Mouse (Mus musculus): ENCODE data around the gene Usp34. TPM values are rescaled to one million over a fixed set of nuclear protein-coding genes. Genes with fewer than 3 reads are reported as not detected.

Usp34 gene
- polyA plus RNA-seq, 1 experiment from 2014 or later = 40.4 TPM

GRCm38 (mm10) chr11:23364348-23364747 lies 57.7 kb downstream of the Usp34 start:
- no peak overlapping the region for H3K27ac ChIP-seq (replicated peaks; ENCODE audit: low read depth, low read length)
- H3K4me3 ChIP-seq (ENCODE audit: low read depth, low read length) = no peak overlapping the region
- H3K9me3 ChIP-seq (replicated peaks; ENCODE audit: control insufficient read depth, low read length) = no peaks in the 10 kb centered on the region
- H3K4me1 ChIP-seq (ENCODE audit: control insufficient read depth, insufficient read depth, low read length) = no peaks in the 10 kb centered on the region
- H3K9ac ChIP-seq (replicated peaks; ENCODE audit: low read length) = no peak overlapping the region
- peaks cover 6% of the 10 kb centered on the region; the same call in 1 of the 2 replicates for H3K36me3 ChIP-seq (replicated peaks; ENCODE audit: control insufficient read depth, insufficient read depth, low read depth, low read length)
- ATAC-seq (replicated peaks; ENCODE audit: insufficient number of reproducible peaks, low FRiP score, low TSS enrichment, low read depth) = no peak
- no peaks in the 10 kb centered on the region for H3K27me3 ChIP-seq (ENCODE audit: control insufficient read depth, insufficient read depth, low read length)
- H3K4me2 ChIP-seq (ENCODE audit: low read depth, low read length) = no peak overlapping the region
- DNase-seq (ENCODE audit: low spot score) = no peak
- 89% methylated on average over 3 of the region's 3 CpGs for WGBS

- no peak for DNase-seq (ENCODE audit: low spot score)
- Histone ChIP-seq H3K27ac (replicated peaks; ENCODE audit: low read depth, low read length) (no peak overlapping the region), H3K4me1 (ENCODE audit: control insufficient read depth, insufficient read depth, low read length) (no peaks in the 10 kb centered on the region), H3K4me3 (ENCODE audit: low read depth, low read length) (no peak overlapping the region), H3K9ac (replicated peaks; ENCODE audit: low read length) (no peak overlapping the region), H3K9me3 (replicated peaks; ENCODE audit: control insufficient read depth, low read length) (no peaks in the 10 kb centered on the region), H3K4me2 (ENCODE audit: low read depth, low read length) (no peak overlapping the region), H3K36me3 (replicated peaks; ENCODE audit: control insufficient read depth, insufficient read depth, low read depth, low read length) (0 out of 2 replicates have a peak, but pooled peaks cover 2% of the 10 kb centered on the region), H3K27me3 (ENCODE audit: control insufficient read depth, insufficient read depth, low read length) (no peaks in the 10 kb centered on the region)
- no peak for ATAC-seq (replicated peaks; ENCODE audit: insufficient number of reproducible peaks, low FRiP score, low TSS enrichment, low read depth)
- WGBS = 83% methylated on average over 4 of the region's 4 CpGs
Observed at GRCm38 (mm10) chr11:23372032-23372431, 65.3 kb downstream of the Usp34 start.

- no peak overlapping the region for H3K9ac ChIP-seq (replicated peaks; ENCODE audit: low read length)
- no peak for ATAC-seq (replicated peaks; ENCODE audit: insufficient number of reproducible peaks, low FRiP score, low TSS enrichment, low read depth)
- no peak for DNase-seq (ENCODE audit: low spot score)
- H3K27me3 ChIP-seq (ENCODE audit: control insufficient read depth, insufficient read depth, low read length) = no peaks in the 10 kb centered on the region
- no peaks in the 10 kb centered on the region for H3K9me3 ChIP-seq (replicated peaks; ENCODE audit: control insufficient read depth, low read length)
- H3K4me2 ChIP-seq (ENCODE audit: low read depth, low read length) = no peak overlapping the region
- H3K4me1 ChIP-seq (ENCODE audit: control insufficient read depth, insufficient read depth, low read length) = no peaks in the 10 kb centered on the region
- H3K27ac ChIP-seq (replicated peaks; ENCODE audit: low read depth, low read length) = no peak overlapping the region
- no peak overlapping the region for H3K4me3 ChIP-seq (ENCODE audit: low read depth, low read length)
- 0 out of 2 replicates have a peak, but pooled peaks cover 2% of the 10 kb centered on the region for H3K36me3 ChIP-seq (replicated peaks; ENCODE audit: control insufficient read depth, insufficient read depth, low read depth, low read length)
Observed at GRCm38 (mm10) chr11:23372490-23372889, 65.8 kb downstream of the Usp34 start.

GRCm38 (mm10) chr11:23380055-23380454 lies 73.4 kb downstream of the Usp34 start:
- peaks cover 2% of the 10 kb centered on the region for H3K36me3 ChIP-seq (replicated peaks; ENCODE audit: control insufficient read depth, insufficient read depth, low read depth, low read length)
- 92% methylated on average over 2 of the region's 2 CpGs for WGBS
- no peak for ATAC-seq (replicated peaks; ENCODE audit: insufficient number of reproducible peaks, low FRiP score, low TSS enrichment, low read depth)

GRCm38 (mm10) chr11:23380595-23380994 lies 73.9 kb downstream of the Usp34 start:
- Histone ChIP-seq H3K9ac (replicated peaks; ENCODE audit: low read length) (no peak overlapping the region), H3K36me3 (replicated peaks; ENCODE audit: control insufficient read depth, insufficient read depth, low read depth, low read length) (peaks cover 2% of the 10 kb centered on the region), H3K9me3 (replicated peaks; ENCODE audit: control insufficient read depth, low read length) (no peaks in the 10 kb centered on the region), H3K27ac (replicated peaks; ENCODE audit: low read depth, low read length) (no peak overlapping the region), H3K4me1 (ENCODE audit: control insufficient read depth, insufficient read depth, low read length) (no peaks in the 10 kb centered on the region), H3K4me3 (ENCODE audit: low read depth, low read length) (no peak overlapping the region), H3K4me2 (ENCODE audit: low read depth, low read length) (no peak overlapping the region), H3K27me3 (ENCODE audit: control insufficient read depth, insufficient read depth, low read length) (no peaks in the 10 kb centered on the region)
- DNase-seq (ENCODE audit: low spot score) (no peak), ATAC-seq (replicated peaks; ENCODE audit: insufficient number of reproducible peaks, low FRiP score, low TSS enrichment, low read depth) (no peak)
- WGBS = 93% methylated on average over 3 of the region's 3 CpGs

More at GRCm38 (mm10) chr11:23380055-23380454, 73.4 kb downstream of the Usp34 start:
- Histone ChIP-seq H3K9me3 (replicated peaks; ENCODE audit: control insufficient read depth, low read length) (no peaks in the 10 kb centered on the region), H3K9ac (replicated peaks; ENCODE audit: low read length) (no peak overlapping the region), H3K4me1 (ENCODE audit: control insufficient read depth, insufficient read depth, low read length) (no peaks in the 10 kb centered on the region), H3K4me2 (ENCODE audit: low read depth, low read length) (no peak overlapping the region), H3K27me3 (ENCODE audit: control insufficient read depth, insufficient read depth, low read length) (no peaks in the 10 kb centered on the region), H3K27ac (replicated peaks; ENCODE audit: low read depth, low read length) (no peak overlapping the region), H3K4me3 (ENCODE audit: low read depth, low read length) (no peak overlapping the region)
- no peak for DNase-seq (ENCODE audit: low spot score)

GRCm38 (mm10) chr11:23382787-23383186 lies 76.1 kb downstream of the Usp34 start:
- Histone ChIP-seq H3K27me3 (ENCODE audit: control insufficient read depth, insufficient read depth, low read length) (no peaks in the 10 kb centered on the region), H3K36me3 (replicated peaks; ENCODE audit: control insufficient read depth, insufficient read depth, low read depth, low read length) (peaks cover 2% of the 10 kb centered on the region), H3K9ac (replicated peaks; ENCODE audit: low read length) (no peak overlapping the region), H3K27ac (replicated peaks; ENCODE audit: low read depth, low read length) (no peak overlapping the region), H3K4me1 (ENCODE audit: control insufficient read depth, insufficient read depth, low read length) (no peaks in the 10 kb centered on the region), H3K9me3 (replicated peaks; ENCODE audit: control insufficient read depth, low read length) (no peaks in the 10 kb centered on the region), H3K4me3 (ENCODE audit: low read depth, low read length) (no peak overlapping the region), H3K4me2 (ENCODE audit: low read depth, low read length) (no peak overlapping the region)
- ATAC-seq (replicated peaks; ENCODE audit: insufficient number of reproducible peaks, low FRiP score, low TSS enrichment, low read depth) (no peak), DNase-seq (ENCODE audit: low spot score) (no peak)
- WGBS = 84% methylated on average over 1 of the region's 1 CpGs

- DNase-seq (ENCODE audit: low spot score) (no peak), ATAC-seq (replicated peaks; ENCODE audit: insufficient number of reproducible peaks, low FRiP score, low TSS enrichment, low read depth) (no peak)
- Histone ChIP-seq H3K4me2 (ENCODE audit: low read depth, low read length) (no peak overlapping the region), H3K36me3 (replicated peaks; ENCODE audit: control insufficient read depth, insufficient read depth, low read depth, low read length) (0 out of 2 replicates have a peak, but pooled peaks cover 2% of the 10 kb centered on the region), H3K4me1 (ENCODE audit: control insufficient read depth, insufficient read depth, low read length) (no peaks in the 10 kb centered on the region), H3K4me3 (ENCODE audit: low read depth, low read length) (no peak overlapping the region), H3K9ac (replicated peaks; ENCODE audit: low read length) (no peak overlapping the region), H3K27ac (replicated peaks; ENCODE audit: low read depth, low read length) (no peak overlapping the region), H3K27me3 (ENCODE audit: control insufficient read depth, insufficient read depth, low read length) (no peaks in the 10 kb centered on the region), H3K9me3 (replicated peaks; ENCODE audit: control insufficient read depth, low read length) (no peaks in the 10 kb centered on the region)
- WGBS = 89% methylated on average over 1 of the region's 1 CpGs
Observed at GRCm38 (mm10) chr11:23389649-23390048, 83.0 kb downstream of the Usp34 start.

GRCm38 (mm10) chr11:23392567-23392966 lies 85.9 kb downstream of the Usp34 start:
- no peak overlapping the region for H3K9ac ChIP-seq (replicated peaks; ENCODE audit: low read length)
- H3K4me3 ChIP-seq (ENCODE audit: low read depth, low read length) = no peak overlapping the region
- H3K27ac ChIP-seq (replicated peaks; ENCODE audit: low read depth, low read length) = no peak overlapping the region
- peaks cover 4% of the 10 kb centered on the region; the same call in 1 of the 2 replicates for H3K36me3 ChIP-seq (replicated peaks; ENCODE audit: control insufficient read depth, insufficient read depth, low read depth, low read length)
- no peak overlapping the region for H3K4me2 ChIP-seq (ENCODE audit: low read depth, low read length)
- DNase-seq (ENCODE audit: low spot score) = no peak
- no peaks in the 10 kb centered on the region for H3K4me1 ChIP-seq (ENCODE audit: control insufficient read depth, insufficient read depth, low read length)
- ATAC-seq (replicated peaks; ENCODE audit: insufficient number of reproducible peaks, low FRiP score, low TSS enrichment, low read depth) = no peak
- H3K9me3 ChIP-seq (replicated peaks; ENCODE audit: control insufficient read depth, low read length) = no peaks in the 10 kb centered on the region
- no peaks in the 10 kb centered on the region for H3K27me3 ChIP-seq (ENCODE audit: control insufficient read depth, insufficient read depth, low read length)
